Comparison of ENCODE assay signal across 9 mouse cellular contexts in genomic region chr1:39089875-39090274, GRCm38 (mm10).
A peak's percentile ranks its signal among the peaks of the same experiment; 100 is the strongest.
DNase-seq lines count a peak whose midpoint lies in the region; ATAC-seq and TF ChIP-seq lines count a peak whose summit lies in the region.
"Had no signal": no experiment of that assay in that cellular context is flagged by ENCODE, and none has a peak within 500 bp of the region (broad histone marks: within the 10 kb centered on the region; RNA-seq: fewer than 3 reads in every experiment).

No protein-coding gene starts in this region.

- 31% methylated on average over 9 of the region's 9 CpGs for WGBS in liver, postnatal 0 days (ENCODE audit: insufficient replicate concordance)
- 86% methylated on average over 9 of the region's 9 CpGs for WGBS in forebrain, embryonic 12.5 days
- 94% methylated on average over 9 of the region's 9 CpGs for WGBS in forebrain, embryonic 16.5 days

- no peak for TF ChIP-seq EP300 in liver, postnatal 0 days (IDR thresholded peaks at IDR 0.05; ENCODE audit: low read depth)

- H3K9ac ChIP-seq in liver, postnatal 0 days (replicated peaks), result no peak overlapping the region
- no peak overlapping the region for H3K9ac ChIP-seq in forebrain, embryonic 12.5 days
- no peak overlapping the region for H3K9ac ChIP-seq in forebrain, embryonic 16.5 days (replicated peaks; ENCODE audit: low read depth, low read length)

- H3K27ac ChIP-seq in liver, postnatal 0 days (ENCODE audit: low read depth), result no peak overlapping the region
- no peak overlapping the region for H3K27ac ChIP-seq in forebrain, embryonic 12.5 days
- no peak overlapping the region for H3K27ac ChIP-seq in forebrain, embryonic 16.5 days (ENCODE audit: low read length)

- TF ChIP-seq CTCF in liver, postnatal 0 days (IDR thresholded peaks at IDR 0.05; ENCODE audit: low read depth), result no peak

- H3K4me2 ChIP-seq in liver, postnatal 0 days (ENCODE audit: low read depth, low read length), result no peak overlapping the region
- H3K4me2 ChIP-seq in forebrain, embryonic 12.5 days, result no peak overlapping the region
- H3K4me2 ChIP-seq in forebrain, embryonic 16.5 days (ENCODE audit: low read length), result no peak overlapping the region

- no peaks in the 10 kb centered on the region for H3K36me3 ChIP-seq in liver, postnatal 0 days (replicated peaks; ENCODE audit: insufficient read depth, low read length)
- H3K36me3 ChIP-seq in forebrain, embryonic 12.5 days (replicated peaks), result no peaks in the 10 kb centered on the region
- no peaks in the 10 kb centered on the region for H3K36me3 ChIP-seq in forebrain, embryonic 16.5 days (ENCODE audit: control insufficient read depth, insufficient read depth)

- no peaks in the 10 kb centered on the region for H3K27me3 ChIP-seq in liver, postnatal 0 days (ENCODE audit: insufficient read depth, low read length)
- no peaks in the 10 kb centered on the region for H3K27me3 ChIP-seq in forebrain, embryonic 12.5 days
- H3K27me3 ChIP-seq in forebrain, embryonic 16.5 days (replicated peaks; ENCODE audit: control insufficient read depth, insufficient read depth, low read length), result no peaks in the 10 kb centered on the region

- peaks cover 5% of the 10 kb centered on the region for H3K4me1 ChIP-seq in liver, postnatal 0 days (ENCODE audit: insufficient read depth)
- no peaks in the 10 kb centered on the region for H3K4me1 ChIP-seq in forebrain, embryonic 12.5 days
- peaks cover 6% of the 10 kb centered on the region; the same call in 1 of the 2 replicates for H3K4me1 ChIP-seq in forebrain, embryonic 16.5 days (replicated peaks; ENCODE audit: control insufficient read depth, insufficient read depth, low read length)

- peak; percentile 97 for ATAC-seq in common myeloid progenitor, adult 5-6 weeks (replicated peaks; ENCODE audit: low read depth, poor library complexity, severe bottlenecking)
- peak; percentile 54 for ATAC-seq in liver, postnatal 0 days
- ATAC-seq in forebrain, embryonic 12.5 days (ENCODE audit: low FRiP score), result no peak
- ATAC-seq in forebrain, embryonic 16.5 days, result no peak

- peak; percentile 89 for DNase-seq in 416B (ENCODE audit: low read depth)
- peak; percentile 3 to 7 for DNase-seq in B cell, adult 2 months
- no peak for DNase-seq in liver, postnatal 0 days
- DNase-seq in cerebellum, postnatal 10 days, result no peak
- no peak for DNase-seq in Muller cell, postnatal 12 days (ENCODE audit: inconsistent ontology term)
- DNase-seq: cerebellum, postnatal 25 days had no signal

- H3K4me3 ChIP-seq in liver, postnatal 0 days (ENCODE audit: low read depth, low read length), result no peak overlapping the region
- no peak overlapping the region for H3K4me3 ChIP-seq in forebrain, embryonic 12.5 days (replicated peaks)
- H3K4me3 ChIP-seq in forebrain, embryonic 16.5 days (replicated peaks; ENCODE audit: low read length), result no peak overlapping the region

- peaks cover 4% of the 10 kb centered on the region; the same call in 1 of the 2 replicates for H3K9me3 ChIP-seq in liver, postnatal 0 days (ENCODE audit: low read length)
- H3K9me3 ChIP-seq in forebrain, embryonic 12.5 days, result no peaks in the 10 kb centered on the region
- H3K9me3 ChIP-seq in forebrain, embryonic 16.5 days (ENCODE audit: control insufficient read depth, low read length), result peaks cover under 1% of the 10 kb centered on the region; the same call in 1 of the 2 replicates

Comparison
In these comparisons a context has a peak if more than half of its experiments do, and no peak if none do; other contexts are left out.
1. DNase-seq: peak in 416B (single experiment) and B cell, adult 2 months (2 of 2); none in liver, postnatal 0 days (single experiment), cerebellum, postnatal 10 days (0 of 2) and Muller cell, postnatal 12 days (single experiment).
2. ATAC-seq: peak in common myeloid progenitor, adult 5-6 weeks (single experiment) and liver, postnatal 0 days (single experiment); none in forebrain, embryonic 12.5 days (single experiment) and forebrain, embryonic 16.5 days (single experiment).